Mouse (Mus musculus): ENCODE measurements around the gene Pfkm.

Pfkm gene

DNA sequence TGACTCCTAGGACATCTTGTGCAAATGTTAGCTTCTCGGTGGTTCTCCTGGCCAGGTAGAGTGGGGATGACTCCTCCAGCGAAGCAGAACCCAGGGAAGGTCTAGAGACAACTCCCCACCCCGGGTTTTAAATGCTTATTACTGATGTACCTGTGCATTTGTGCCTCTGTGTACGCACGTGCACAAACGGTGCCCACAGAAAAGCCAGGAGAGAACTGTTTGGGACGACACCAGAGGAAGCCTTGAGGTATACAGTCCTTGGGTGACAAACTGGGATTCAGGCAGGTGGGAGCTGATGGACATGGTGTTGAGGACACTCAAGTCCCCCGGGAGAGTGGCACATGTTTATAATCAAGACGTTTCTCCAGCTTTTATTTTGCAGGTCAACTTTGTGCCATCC lies 78.5 kb downstream of the Pfkm start:
- DNase-seq (ENCODE audit: low spot score) = no peak

DNA sequence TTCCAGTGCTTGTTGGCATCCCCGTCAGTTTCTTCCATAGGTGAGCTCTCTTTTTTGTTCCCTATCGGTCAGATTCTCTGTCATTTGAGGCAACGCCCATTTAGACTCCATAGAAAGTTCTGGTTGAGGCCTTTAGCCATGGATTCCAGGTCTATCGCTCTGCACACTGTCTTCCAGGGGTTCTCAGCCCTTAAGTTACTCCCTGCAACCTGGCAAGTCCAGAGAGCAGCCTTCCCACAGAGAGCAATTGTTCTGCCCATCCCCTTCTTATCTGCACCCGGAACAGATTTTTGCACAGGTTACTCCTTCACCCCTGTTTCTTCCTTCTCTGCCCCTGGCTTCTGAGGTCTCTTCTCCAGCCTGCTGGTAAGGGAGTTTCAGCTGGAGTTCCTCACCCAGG lies 79.7 kb downstream of the Pfkm start:
- DNase-seq (ENCODE audit: low spot score) = no peak

DNA sequence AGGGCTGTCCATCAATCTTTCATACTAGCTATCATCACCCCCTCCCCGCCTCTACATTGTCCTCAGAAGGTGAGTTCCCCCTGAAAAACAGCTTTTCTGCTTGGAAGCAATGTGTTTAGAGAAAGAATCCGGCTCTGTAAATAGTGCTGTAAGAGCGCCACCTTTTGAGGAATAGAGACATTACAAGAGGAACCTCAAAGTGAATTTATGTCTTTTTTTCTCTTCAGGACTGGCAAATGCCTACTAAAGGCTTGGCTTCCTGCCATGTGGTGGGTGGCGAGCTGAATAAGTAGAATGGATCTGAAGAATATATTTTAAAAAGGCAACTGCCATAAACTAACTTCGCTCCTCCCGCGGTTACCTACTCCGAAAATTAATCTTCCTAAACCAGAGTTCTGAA lies 81.4 kb downstream of the Pfkm start:
- DNase-seq (ENCODE audit: low spot score) = peak; percentile 87

DNA sequence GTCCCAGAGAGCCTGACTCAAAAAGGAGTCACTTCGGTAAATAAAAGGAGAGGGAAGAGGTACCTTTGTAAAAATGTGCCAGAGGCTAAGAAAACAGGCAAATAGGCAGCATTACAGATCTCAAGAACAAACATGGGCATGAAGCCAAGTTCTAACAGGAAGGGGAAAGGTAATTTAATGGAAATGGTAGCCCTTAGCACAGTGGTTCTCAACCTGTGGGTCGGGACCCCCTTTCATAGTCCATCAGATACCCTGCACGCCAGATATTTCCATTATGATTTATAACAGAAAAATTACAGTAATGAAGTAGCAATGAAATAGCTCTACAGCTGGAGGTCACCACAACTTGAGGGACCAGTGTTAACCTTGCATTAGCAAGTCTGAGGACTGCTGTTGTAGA lies 84.9 kb downstream of the Pfkm start:
- no peak for DNase-seq (ENCODE audit: low spot score)

DNA sequence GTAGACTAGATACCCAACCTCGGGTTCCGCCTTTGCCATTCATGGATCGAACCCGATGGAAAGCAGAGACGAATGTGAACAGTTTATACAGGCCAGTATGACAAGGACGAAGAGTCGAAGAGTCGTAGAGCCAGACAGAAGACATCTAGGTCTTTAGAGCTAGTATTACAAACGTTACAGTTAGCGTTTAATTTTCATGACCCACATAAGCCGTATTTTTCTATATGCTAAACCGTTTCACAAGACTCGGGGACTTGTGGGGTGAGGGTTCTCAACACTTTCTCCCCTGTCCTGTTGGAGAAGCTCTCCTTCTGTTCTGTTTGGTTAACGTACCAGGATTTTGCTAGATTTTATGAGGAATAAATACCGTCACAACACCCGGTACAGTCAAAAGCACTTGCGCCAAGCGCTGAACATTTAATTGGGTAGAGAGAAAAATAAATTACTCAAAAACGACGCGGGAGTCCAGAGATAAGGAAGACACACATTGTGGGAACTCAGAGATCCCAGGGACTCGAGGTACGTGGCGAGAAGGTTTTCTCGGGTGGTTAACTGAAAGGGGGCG lies 88.3 kb downstream of the Pfkm start:
- DNase-seq (ENCODE audit: low spot score) = no peak

DNA sequence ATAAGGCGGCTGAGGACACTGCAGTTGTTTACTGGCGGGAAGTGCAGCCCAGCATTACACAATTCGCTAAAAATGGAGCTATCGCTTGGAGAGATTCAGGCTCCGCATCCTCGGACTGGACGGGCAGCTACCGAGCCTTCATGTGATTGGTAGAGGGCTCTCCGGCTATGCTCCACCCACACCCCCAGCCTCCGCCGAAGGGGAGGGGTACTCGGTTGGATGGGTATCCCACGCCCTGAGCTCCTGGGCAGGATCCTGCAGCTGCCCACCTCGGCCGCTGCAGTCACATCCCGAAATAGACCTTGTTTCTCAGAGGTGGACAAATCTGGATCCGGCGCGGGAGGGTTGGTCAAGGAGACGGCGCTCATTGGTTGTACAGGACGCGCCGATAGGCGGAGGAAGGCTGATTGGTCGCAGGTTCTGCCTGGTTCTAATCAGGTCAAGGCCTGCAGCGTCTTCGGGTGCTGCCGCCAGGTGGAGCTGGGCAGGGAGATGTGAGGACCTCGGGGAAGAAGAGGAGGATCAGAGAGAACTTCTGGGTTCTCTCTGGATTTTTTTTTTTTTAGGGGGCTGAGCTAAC lies 88.8 kb downstream of the Pfkm start:
- peak; percentile 96 for DNase-seq (ENCODE audit: low spot score)

Measured in embryo, embryonic 10.5 days (tissue).